Mouse (Mus musculus) heart, postnatal 36 days (tissue): ENCODE data around the gene Mrap2. TPM values are rescaled to one million over a fixed set of nuclear protein-coding genes. Genes with fewer than 3 reads are reported as not detected.

Experiments
- DNase-seq, 2 experiments: peaks; one replicate each; pipeline ENCODE4 v3.0.0; 2021 to 2022
- intact Hi-C: fragments of 180-260 bp; cut with DNase I; formaldehyde crosslinking; loops from one replicate; pipeline ENCODE4 v1.15.1; 2025
- total RNA-seq, 2 experiments: library from RNA; stranded (reverse); gene quantifications; 2 replicates each; pipeline ENCODE4 v1.2.3; 2021

The Mrap2 gene
- total RNA-seq, 2 experiments from 2014 or later = 3.1 to 3.9 TPM

GRCm38 (mm10) chr9:87171517-87171916 lies 27.4 kb downstream of the Mrap2 start:
- intact Hi-C loops = no loop called here
- DNase-seq = no peak

DNA sequence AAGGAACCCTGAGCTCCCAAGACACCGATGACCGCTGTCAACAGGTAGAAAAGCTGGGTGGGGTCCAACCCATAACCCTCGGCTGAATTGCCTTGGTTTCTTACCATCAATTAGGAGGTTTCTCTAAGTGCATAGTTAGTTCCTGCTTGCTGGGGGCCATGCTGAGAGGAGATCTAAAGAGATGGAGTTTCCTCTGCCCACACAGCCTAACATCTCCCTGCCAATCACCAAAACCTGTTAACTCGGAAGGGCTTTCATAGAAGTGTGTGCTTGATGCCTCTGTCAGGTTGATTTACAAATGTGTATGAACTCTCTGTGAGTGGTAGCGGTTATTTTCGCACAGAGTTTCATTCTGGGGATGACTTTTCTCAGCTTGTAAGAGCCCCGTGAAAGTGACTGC lies 34.4 kb downstream of the Mrap2 start:
- intact Hi-C loops = no loop called here
- no peak for DNase-seq

DNA sequence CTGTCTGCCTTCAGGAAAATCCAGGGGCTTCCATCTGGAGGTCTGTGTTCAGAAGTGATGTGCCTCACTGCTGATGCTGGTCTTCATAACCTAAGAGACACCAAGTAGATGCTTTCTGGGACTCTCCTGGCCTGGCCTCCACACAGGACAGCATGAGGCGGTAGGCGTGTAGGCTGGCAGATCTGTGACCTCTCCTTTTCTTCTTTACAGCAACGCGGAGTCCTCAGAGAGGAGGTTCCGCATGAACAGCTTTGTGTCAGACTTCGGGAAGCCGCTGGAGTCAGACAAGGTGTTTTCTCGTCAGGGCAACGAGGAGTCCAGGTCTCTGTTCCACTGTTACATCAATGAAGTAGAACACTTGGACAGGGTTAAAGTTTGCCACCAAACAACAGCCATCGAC lies 38.1 kb downstream of the Mrap2 start:
- intact Hi-C loops = no loop called here
- no peak for DNase-seq

- intact Hi-C loops = no loop called here
- DNase-seq = no peak
Observed at GRCm38 (mm10) chr9:87187336-87187735, 43.2 kb downstream of the Mrap2 start.

DNA sequence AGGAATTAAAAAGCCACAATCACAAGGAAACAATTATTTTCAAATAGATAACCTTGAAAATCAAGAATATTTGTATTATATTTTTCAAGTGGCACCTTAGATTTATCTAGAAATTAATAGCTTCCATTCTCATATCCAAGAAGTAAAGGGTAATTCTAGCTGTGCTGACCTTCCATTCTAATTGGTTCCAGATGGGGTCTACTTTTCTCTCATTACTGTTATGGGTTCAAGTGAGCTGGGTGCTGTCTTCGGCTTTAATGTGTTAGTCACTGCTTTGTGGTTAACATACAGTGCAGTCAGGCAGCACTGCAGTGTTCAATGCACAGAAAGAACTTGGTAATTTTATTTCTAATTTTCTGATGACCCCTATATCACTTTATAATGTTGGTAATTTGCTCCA lies 49.6 kb downstream of the Mrap2 start:
- intact Hi-C loops = no loop called here
- DNase-seq = no peak

DNA sequence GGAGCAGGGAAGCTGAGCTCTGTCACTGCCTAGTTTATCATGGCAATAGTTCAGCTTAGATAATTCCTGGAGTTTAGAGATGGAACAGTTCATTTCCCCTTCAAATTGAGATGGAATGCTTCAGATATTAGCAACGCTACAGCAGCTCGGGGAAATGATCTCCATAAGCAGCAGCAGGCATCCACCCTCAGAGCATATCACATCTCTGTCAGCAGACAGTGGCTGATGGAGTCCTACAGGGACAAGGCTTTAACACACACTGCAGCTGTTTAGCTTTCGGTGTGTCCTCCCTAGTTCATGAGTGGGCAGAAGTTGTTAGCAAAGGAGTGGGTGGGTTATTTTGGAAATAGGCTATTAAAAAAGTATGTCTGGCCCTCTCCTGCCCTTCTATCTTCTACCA lies 53.2 kb downstream of the Mrap2 start:
- intact Hi-C loops = no loop called here
- no peak for DNase-seq

DNA sequence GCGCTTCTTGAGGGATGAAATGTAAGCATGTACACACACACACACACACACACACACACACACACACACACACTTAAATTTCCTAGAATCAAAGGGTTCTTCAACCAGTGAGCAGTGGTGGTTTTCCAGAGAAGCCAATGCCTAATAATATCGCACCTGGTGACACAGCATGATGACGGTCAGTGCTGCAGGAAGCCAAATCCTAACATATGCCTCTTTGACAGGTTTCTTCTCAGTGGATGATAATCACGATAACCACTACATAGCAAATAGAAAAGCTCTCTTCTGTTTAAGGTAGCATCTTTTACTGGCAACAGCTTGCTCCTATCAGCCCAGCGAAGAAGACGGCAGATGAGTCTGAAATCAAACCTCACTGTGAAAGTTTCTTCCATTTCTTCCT lies 53.9 kb downstream of the Mrap2 start:
- intact Hi-C loops = no loop called here
- no peak for DNase-seq

DNA sequence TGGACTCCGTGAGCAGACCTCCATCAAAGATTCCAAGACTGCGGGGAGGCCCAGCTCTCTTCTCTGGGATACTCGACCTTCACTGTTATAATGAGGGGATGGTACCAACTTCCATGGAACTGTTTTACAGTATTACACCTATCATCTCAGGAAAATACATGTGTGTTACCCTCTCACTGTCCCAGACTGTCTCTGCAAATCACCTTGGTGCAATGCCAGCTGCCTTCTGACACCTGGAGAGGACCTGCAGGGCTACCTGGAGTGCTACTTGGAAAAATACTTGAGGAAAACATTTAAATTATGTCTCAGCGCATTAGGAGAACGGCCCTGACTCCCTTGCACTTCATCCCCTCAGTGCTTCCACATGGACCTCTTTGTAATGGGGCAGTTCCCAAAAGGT lies 56.3 kb downstream of the Mrap2 start:
- intact Hi-C loops = no loop called here
- DNase-seq = no peak

DNA sequence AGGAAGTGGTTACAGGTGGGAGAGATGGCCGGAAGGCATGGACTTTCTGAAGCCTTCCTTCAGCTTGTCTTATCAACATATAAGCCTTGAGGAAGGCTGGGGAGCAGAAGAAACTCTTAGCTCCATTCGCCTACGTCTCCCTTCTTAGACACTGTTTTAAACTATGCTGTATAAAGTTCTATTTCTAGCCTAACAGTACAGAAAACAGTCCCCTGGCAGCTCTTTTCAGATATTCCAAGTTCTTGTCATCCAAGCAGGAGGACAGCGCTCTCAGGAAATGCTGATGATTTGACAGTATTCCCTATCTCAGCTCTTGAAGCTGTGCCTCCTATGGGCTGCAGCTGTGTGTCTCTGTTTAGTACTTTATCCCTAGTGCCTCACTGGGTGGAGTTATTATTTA lies 56.8 kb downstream of the Mrap2 start:
- DNase-seq = no peak
- intact Hi-C loops = no loop called here

GRCm38 (mm10) chr9:87202431-87202830 lies 58.3 kb downstream of the Mrap2 start:
- DNase-seq = no peak
- intact Hi-C loops = no loop called here

DNA sequence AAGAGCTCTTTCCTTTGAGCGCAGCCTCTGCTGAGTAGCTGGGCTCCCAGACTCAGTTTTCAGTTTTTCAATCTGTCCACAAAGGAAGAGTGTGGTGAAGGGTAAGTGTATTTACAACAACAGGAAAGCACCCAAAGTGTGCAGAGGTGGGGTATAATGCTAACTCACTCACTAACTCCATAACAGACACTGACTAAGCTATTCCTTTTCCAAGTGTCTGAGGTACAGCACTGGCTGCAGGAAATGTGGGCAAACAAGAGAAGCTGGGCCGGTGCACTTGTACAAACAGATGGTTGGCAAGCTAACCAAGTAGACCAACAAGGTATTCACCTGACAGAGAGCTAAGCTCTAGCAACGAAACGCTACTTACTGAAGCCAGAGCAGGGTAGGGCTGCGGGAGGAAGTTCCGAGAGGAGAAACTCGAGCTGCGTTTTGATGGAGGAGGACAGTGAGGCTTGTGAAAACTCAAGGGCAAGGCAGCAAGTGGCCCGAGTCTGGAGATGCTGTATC lies 66.8 kb downstream of the Mrap2 start:
- no peak for DNase-seq
- intact Hi-C loops = no loop called here

DNA sequence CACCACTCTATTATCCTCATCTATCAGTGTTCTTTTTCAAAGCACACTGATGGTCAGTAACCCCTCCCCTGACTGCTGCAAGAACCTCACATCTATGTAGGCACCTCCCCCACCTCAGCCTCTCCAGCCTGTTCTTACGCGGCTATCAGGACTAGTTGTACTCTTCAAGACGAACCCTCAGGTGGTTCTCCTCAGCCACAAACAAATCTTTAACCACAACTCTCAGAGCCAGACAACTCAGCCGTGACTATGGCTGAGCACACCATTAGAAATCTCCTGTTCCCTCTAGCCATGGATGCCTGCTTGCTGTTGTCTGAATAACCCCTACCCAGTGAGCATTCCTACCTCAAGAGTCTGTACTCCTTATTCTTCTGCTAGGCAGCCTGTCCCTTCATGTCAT lies 69.1 kb downstream of the Mrap2 start:
- intact Hi-C loops = no loop called here
- DNase-seq = no peak

Other genes starting within 250 kb of the Mrap2 start
- gene Ripply2, start 128.8 kb upstream of the Mrap2 start, total RNA-seq = not detected
- 10 to 100 TPM; 27.7 to 31.4 TPM for gene Cyb5r4, start 122.3 kb upstream of the Mrap2 start, total RNA-seq
- 1 to 10 TPM; 2.5 to 3.5 TPM for gene Cep162, start 111.2 kb downstream of the Mrap2 start, total RNA-seq